Mouse (Mus musculus) limb, embryonic 14.5 days (tissue): Measurements from ENCODE around the gene Fam169a. TPM values are rescaled to one million over a fixed set of nuclear protein-coding genes. Genes with fewer than 3 reads are reported as not detected.

ENCODE experiments used
- ATAC-seq: fragments of 200-750 bp; cut with Nextera tagmentation; 2 replicates; pipeline ENCODE4 v1.8.0; 2017; ENCODE audit warnings: low read depth, moderate number of reproducible peaks, moderate TSS enrichment; ENCODE audit not compliant: low FRiP score
- DNase-seq: peaks from one replicate; pipeline ENCODE4 v3.0.0-alpha.2; 2015; ENCODE audit warnings: low spot score
- H3K27ac ChIP-seq: fragments of 300-500 bp; sonication (generic); replicated peaks from 2 replicates; pipeline ENCODE4 v1.5.1; 2014; ENCODE audit warnings: low read depth, mild to moderate bottlenecking, low read length, moderate library complexity, mixed read lengths
- H3K27me3 ChIP-seq: fragments of 300-500 bp; sonication (generic); 2 replicates; pipeline ENCODE4 v1.6.1; 2014; ENCODE audit warnings: low read length, mixed read lengths; ENCODE audit not compliant: control insufficient read depth, insufficient read depth
- H3K36me3 ChIP-seq: fragments of 300-500 bp; sonication (generic); 2 replicates; pipeline ENCODE4 v1.6.1; 2014; ENCODE audit warnings: mild to moderate bottlenecking, low read length, moderate library complexity, mixed read lengths; ENCODE audit not compliant: control insufficient read depth, insufficient read depth
- H3K4me1 ChIP-seq: fragments of 300-500 bp; sonication (generic); 2 replicates; pipeline ENCODE4 v1.6.1; 2014; ENCODE audit warnings: antibody characterized with exemption, low read length, mixed read lengths; ENCODE audit not compliant: control insufficient read depth, insufficient read depth
- H3K4me2 ChIP-seq: fragments of 300-500 bp; sonication (generic); replicated peaks from 2 replicates; pipeline ENCODE4 v1.6.1; 2014; ENCODE audit warnings: low read depth, mild to moderate bottlenecking, low read length, moderate library complexity; ENCODE audit not compliant: severe bottlenecking
- H3K4me3 ChIP-seq: fragments of 300-500 bp; sonication (generic); replicated peaks from 2 replicates; pipeline ENCODE4 v1.5.1; 2014; ENCODE audit warnings: low read length
- H3K9ac ChIP-seq: fragments of 300-500 bp; sonication (generic); 2 replicates; pipeline ENCODE4 v1.6.1; 2014; ENCODE audit warnings: mild to moderate bottlenecking, low read depth, low read length, moderate library complexity; ENCODE audit not compliant: severe bottlenecking
- H3K9me3 ChIP-seq: fragments of 300-500 bp; sonication (generic); 2 replicates; pipeline ENCODE4 v1.6.1; 2016; ENCODE audit warnings: low read length; ENCODE audit not compliant: control insufficient read depth
- POLR2A ChIP-seq: fragments of 200-500 bp; IDR thresholded peaks from 2 replicates; pipeline ENCODE4 v1.8.0; 2012; ENCODE audit warnings: inconsistent platforms, mild to moderate bottlenecking, moderate library complexity, borderline replicate concordance; ENCODE audit not compliant: insufficient read depth, insufficient read length; ENCODE audit errors: extremely low read depth
- WGBS: fragments of 180-500 bp; shearing (Covaris S2); extraction: QIAGEN DNeasy Blood & Tissue Kit; methylation state at CpG from one replicate; pipeline ENCODE4 v1.1.7; 2014; 5-methylcytosine and 5-hydroxymethylcytosine counted together
- polyA plus RNA-seq, 2 experiments: library from polyadenylated mRNA; depleted of rRNA in 1 of 2; stranded (reverse) in 1 of 2; unstranded in 1 of 2; fragments of >200 nt; fragmentation: Nextera tagmentation in 1 of 2; extraction: Ambion mirVana in 1 of 2; gene quantifications; 2 replicates each; pipeline versions ENCODE4 v1.2.1 to v1.2.3; 2012 to 2014

The Fam169a gene
- polyA plus RNA-seq, 2 experiments = 1.7 to 2.8 TPM

GRCm38 (mm10) chr13:97077556-97077955 lies 10.5 kb downstream of the Fam169a start:
- Histone ChIP-seq H3K4me1 (no peaks in the 10 kb centered on the region), H3K9ac (no peak overlapping the region), H3K4me3 (no peak overlapping the region), H3K27me3 (peaks cover 6% of the 10 kb centered on the region; the same call in 1 of the 2 replicates), H3K27ac (no peak overlapping the region), H3K9me3 (no peaks in the 10 kb centered on the region), H3K36me3 (no peaks in the 10 kb centered on the region), H3K4me2 (no peak overlapping the region)
- ATAC-seq (no peak), DNase-seq (no peak)
- no peak for TF ChIP-seq POLR2A
- WGBS = 95% methylated on average over 2 of the region's 2 CpGs

GRCm38 (mm10) chr13:97080201-97080600 lies 13.1 kb downstream of the Fam169a start:
- Histone ChIP-seq H3K4me2 (no peak overlapping the region), H3K9me3 (no peaks in the 10 kb centered on the region), H3K27ac (no peak overlapping the region), H3K9ac (no peak overlapping the region), H3K27me3 (no peaks in the 10 kb centered on the region), H3K4me1 (no peaks in the 10 kb centered on the region), H3K4me3 (no peak overlapping the region), H3K36me3 (no peaks in the 10 kb centered on the region)
- no peak for DNase-seq
- no peak for ATAC-seq
- TF ChIP-seq POLR2A = no peak
- 84% methylated on average over 2 of the region's 2 CpGs for WGBS

- H3K36me3 ChIP-seq = no peaks in the 10 kb centered on the region
- no peaks in the 10 kb centered on the region for H3K4me1 ChIP-seq
- DNase-seq = no peak
- TF ChIP-seq POLR2A = no peak
- 90% methylated on average over 3 of the region's 3 CpGs for WGBS
- no peak overlapping the region for H3K4me2 ChIP-seq
- no peaks in the 10 kb centered on the region for H3K9me3 ChIP-seq
- no peak overlapping the region for H3K4me3 ChIP-seq
- no peak overlapping the region for H3K9ac ChIP-seq
- no peak for ATAC-seq
- H3K27me3 ChIP-seq = no peaks in the 10 kb centered on the region
- no peak overlapping the region for H3K27ac ChIP-seq
Observed at GRCm38 (mm10) chr13:97080615-97081014, 13.5 kb downstream of the Fam169a start.

- ATAC-seq (no peak), DNase-seq (no peak)
- Histone ChIP-seq H3K27me3 (no peaks in the 10 kb centered on the region), H3K4me2 (no peak overlapping the region), H3K27ac (no peak overlapping the region), H3K4me1 (no peaks in the 10 kb centered on the region), H3K4me3 (no peak overlapping the region), H3K36me3 (no peaks in the 10 kb centered on the region), H3K9me3 (no peaks in the 10 kb centered on the region), H3K9ac (no peak overlapping the region)
- no peak for TF ChIP-seq POLR2A
- WGBS = 84% methylated on average over 7 of the region's 7 CpGs
Observed at GRCm38 (mm10) chr13:97082432-97082831, 15.3 kb downstream of the Fam169a start.

- no peak for ATAC-seq
- DNase-seq = no peak
- no peaks in the 10 kb centered on the region for H3K4me1 ChIP-seq
- no peaks in the 10 kb centered on the region for H3K36me3 ChIP-seq
- no peak overlapping the region for H3K4me3 ChIP-seq
- H3K9ac ChIP-seq = no peak overlapping the region
- H3K27ac ChIP-seq = no peak overlapping the region
- no peak overlapping the region for H3K4me2 ChIP-seq
- no peak for TF ChIP-seq POLR2A
- no peaks in the 10 kb centered on the region for H3K27me3 ChIP-seq
- 75% methylated on average over 9 of the region's 9 CpGs for WGBS
- no peaks in the 10 kb centered on the region for H3K9me3 ChIP-seq
Observed at GRCm38 (mm10) chr13:97086316-97086715, 19.2 kb downstream of the Fam169a start.

GRCm38 (mm10) chr13:97087421-97087820 lies 20.3 kb downstream of the Fam169a start:
- H3K4me1 ChIP-seq = no peaks in the 10 kb centered on the region
- ATAC-seq (no peak), DNase-seq (no peak)
- no peak for TF ChIP-seq POLR2A
- H3K36me3 ChIP-seq = no peaks in the 10 kb centered on the region
- H3K9ac ChIP-seq = no peak overlapping the region
- H3K4me3 ChIP-seq = no peak overlapping the region
- H3K27ac ChIP-seq = no peak overlapping the region
- H3K27me3 ChIP-seq = no peaks in the 10 kb centered on the region
- no peaks in the 10 kb centered on the region for H3K9me3 ChIP-seq
- H3K4me2 ChIP-seq = no peak overlapping the region
- 92% methylated on average over 6 of the region's 6 CpGs for WGBS
